Mouse (Mus musculus): Measurements from ENCODE around the gene Clec2d.
"Not testable (repeated sequence)": the region's sequence is repeated elsewhere in the genome, so short reads cannot be mapped to it uniquely, and the experiment has no call there.

Gene Clec2d

DNA sequence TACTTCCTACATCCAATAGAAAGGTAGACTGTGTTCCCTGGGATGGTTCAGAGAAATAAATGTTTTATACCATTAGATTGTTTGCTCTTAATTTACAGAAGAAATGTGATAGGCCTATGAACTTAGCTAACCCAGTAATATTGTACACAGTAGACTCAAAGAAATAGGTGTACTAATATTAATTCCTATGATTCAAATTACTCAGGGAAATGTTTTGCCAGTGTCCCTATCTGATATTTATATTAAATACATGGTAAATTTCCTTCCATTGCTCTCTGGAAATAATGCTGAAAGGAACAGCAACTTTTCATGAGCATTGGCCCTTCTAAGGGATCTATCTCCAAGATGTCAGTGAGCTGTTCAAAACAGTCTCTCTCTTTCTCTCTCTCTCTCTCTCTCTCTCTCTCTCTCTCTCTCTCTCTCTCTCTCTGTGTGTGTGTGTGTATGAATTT lies 6.8 kb downstream of the Clec2d start:
- peak; percentile 52 for DNase-seq (ENCODE audit: low read depth)

DNA sequence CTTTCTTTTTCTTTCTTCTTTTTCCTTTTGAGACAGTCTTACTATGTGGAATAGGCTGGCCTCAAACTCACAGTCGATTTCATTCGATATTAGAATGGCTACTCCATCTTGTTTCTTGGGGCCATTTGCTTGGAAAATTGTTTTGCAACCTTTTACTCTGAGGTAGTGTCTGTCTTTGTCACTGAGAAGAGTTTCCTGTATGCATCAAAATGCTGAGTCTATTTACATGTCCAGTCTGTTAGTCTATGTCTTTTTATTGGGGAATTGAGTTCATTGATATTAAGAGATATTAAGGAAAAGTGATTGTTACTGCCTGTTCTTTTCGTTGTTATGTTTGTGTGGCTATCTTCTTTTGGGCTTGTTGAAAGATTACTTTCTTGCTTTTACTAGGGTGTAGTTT lies 7.4 kb downstream of the Clec2d start:
- DNase-seq (ENCODE audit: low read depth), result peak; percentile 32

DNA sequence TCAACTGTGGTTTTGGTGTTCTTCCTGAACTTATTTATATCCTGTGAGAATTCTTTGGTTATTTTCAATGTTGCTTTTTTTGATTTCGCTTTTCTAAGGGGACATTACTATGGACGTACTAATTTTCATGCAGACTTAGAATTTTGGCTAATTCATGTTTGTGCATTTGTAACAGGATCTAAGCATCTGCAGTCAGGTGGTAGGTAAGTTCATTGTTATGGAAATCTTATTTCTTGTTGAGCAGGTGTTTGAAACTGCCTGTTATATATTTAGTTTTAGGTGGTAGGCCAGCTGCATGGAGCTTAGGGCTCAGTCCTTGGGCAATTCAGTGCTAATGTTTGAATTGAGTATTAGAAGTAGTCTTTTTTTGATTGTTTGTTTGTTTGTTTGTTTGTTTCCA lies 13.0 kb downstream of the Clec2d start:
- no peak for DNase-seq (ENCODE audit: low read depth)

DNA sequence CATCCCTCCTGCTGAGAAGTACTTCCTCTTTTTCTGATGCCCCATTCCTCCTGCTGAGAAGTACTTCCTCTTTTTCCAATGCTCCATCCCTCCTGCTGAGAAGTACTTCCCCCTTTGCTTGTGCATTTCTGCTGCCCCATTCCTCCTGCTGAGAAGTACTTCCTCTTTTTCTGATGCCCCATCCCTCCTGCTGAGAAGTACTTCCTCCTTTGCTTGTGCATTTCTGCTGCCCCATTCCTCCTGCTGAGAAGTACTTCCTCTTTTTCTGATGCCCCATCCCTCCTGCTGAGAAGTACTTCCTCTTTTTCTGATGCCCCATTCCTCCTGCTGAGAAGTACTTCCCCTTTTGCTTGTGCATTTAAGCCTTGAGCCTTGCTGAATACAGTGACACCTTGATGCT lies 19.7 kb downstream of the Clec2d start:
- DNase-seq (ENCODE audit: low read depth), result not testable (repeated sequence)

DNA sequence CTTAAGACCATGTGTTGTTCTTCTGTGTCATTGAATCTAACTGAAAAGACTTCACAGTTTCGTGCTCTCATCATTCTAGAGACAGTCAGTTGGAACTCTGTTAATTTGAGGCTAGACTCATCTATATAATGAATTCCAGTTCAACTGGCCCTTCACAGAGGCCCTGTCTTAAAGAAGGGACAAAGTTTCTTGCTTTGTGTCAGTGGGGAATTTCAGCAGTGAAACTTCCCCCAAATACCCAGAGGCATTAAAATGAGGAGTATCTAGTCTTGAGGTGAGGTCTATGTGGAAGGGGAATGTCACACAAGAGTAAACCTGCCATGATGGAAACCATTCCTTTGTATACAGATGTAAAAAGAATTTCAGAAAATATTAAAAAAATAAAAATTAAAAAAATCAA lies 21.9 kb downstream of the Clec2d start:
- DNase-seq (ENCODE audit: low read depth), result no peak

DNA sequence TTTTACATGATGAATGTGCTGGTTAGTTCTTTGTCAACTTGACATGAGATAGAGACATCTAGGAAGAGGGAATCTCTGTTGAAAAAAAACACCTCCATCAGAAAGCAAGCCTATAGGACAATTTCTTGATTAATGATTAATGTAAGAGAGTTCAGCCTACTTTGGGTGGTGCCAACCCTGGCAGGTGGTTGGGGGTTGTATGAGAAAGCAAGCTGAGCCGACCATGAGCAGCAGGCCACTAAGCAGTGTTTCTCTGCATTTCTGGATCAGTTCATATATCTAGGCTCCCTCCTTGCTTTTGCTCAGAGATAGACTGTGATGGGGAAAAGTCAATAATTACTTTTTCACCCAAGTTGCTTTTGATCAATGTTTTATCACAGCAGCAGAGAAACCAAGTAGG lies 23.9 kb downstream of the Clec2d start:
- no peak for DNase-seq (ENCODE audit: low read depth)

DNA sequence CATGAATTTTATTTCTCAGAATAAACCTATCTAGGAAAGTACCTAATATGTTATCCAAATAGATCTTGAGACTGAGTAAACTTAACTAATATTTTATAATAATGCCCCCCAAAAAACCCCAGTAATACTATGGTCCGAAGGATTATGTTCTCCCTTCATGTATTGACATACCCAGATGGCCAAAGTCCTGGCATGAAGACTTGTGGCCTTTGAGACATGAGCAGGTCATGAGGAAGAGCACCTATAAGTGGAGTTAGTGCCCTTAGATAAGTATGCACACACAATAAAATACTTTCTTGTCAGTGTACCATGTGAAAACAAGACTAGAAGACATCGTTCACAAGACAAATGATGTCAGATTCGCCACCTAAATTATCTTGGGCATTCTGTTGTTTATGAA lies 24.4 kb downstream of the Clec2d start:
- no peak for DNase-seq (ENCODE audit: low read depth)

DNA sequence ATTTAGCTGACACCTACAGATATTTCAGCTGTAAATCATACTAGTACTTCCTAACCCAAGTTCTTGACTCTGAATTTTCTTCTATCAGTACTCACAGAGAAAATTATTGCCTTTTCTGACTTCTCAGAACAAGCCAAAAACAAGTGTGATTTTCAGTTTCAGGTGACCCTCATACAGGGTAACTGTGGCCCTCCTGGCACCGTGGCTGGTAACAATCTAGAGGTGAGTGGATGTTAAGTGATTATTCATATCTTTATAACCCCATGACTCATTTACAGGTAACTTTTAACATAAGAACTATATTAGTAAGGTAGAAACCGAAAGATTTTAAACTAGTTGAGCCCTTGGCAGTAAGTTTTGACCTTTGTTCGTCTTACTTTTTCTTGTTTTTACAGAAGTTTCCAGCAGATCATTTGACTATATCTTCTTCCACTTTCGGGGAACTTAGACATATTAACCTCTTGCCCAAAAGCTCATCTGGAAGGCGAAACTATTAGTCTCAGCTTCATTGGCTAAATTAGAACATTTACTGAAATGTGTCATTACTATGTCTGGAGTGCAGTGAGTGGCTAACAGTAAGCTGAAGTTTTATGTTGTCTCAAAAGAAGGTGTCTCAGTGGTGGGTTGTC lies 28.6 kb downstream of the Clec2d start:
- DNase-seq (ENCODE audit: low read depth), result no peak

DNA sequence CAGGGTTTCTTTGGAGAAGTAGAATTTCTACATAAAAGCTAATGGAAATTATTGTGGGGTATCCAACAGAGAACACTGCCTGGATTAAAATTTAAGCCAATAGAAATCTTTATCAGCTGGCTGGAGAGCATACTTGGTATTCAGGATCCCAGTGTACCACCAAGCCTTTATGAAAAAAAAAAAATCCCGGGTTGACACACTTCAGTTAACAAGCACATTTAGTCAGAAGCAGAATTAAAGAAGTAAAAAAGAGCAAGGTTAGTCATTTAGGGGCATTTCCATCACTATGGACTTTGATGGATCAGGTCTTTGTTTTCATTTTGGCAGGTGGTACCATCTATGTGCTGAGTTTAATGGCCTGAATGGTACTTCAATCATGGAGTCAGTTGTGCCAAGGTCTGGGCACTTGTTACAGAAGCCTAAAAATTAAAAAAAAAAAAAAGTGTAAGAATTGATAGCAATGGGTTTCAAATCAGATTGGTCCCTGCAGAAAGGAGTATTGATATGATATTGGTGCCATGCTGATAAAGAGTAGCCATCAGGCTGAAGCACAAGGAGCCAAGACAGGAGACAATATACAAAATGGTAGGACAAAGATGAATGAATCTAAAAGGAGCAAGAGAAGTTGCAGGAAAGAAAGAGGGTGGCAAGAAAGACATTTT lies 29.5 kb downstream of the Clec2d start:
- DNase-seq (ENCODE audit: low read depth), result no peak

DNA sequence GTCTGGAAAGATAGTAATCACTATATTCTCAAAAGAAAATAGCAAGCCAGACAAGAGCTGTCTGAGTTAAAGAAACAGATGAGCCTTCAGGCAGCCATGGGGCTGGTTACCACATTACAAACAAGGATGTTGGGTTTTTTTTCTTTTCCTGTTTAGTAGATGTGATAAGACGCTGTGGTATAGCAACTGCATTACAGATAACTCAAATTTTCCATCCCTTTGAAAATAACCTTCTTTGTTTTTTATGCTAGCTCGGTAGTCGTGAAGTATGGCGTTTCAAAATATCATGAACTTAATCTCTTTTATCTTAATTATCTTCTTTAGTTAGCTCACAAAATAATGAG lies 30.0 kb downstream of the Clec2d start:
- peak; percentile 95 for DNase-seq (ENCODE audit: low read depth)

DNA sequence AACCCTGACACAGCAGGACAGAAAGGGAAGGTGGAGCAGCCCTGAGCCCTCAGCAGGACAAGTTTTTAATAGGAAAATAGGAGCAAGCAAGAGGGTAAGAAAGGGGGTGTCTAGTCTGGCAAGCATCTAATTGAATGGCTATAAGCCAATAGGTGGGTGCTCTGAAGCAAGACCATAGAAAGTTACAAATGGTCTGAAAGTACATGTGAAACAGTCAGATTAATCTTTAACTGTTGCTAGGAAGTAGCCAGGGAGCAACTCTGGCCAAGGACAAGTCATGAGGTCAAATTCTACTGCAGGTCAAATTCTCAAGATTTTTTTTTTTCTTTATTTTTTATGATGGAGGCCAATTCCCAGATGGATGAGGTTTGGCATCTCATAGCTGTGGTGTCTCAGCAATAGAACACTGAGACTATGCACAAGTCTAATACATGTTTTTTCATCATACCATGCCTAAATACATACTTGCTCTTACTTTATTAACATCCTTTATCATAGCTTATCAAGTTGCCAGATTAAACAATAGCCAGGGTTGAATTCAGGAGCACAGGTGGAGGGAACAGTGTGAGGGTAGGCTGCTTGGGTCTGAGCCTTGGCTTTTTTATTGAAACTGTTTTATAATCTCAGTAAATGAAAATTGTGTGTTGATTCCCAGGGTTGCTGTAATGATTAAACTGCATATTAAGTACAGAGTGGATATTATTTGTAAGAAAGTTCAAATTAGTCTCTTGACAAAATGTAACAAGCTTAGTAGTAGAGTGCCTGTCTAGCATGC lies 32.2 kb downstream of the Clec2d start:
- no peak for DNase-seq (ENCODE audit: low read depth)

DNA sequence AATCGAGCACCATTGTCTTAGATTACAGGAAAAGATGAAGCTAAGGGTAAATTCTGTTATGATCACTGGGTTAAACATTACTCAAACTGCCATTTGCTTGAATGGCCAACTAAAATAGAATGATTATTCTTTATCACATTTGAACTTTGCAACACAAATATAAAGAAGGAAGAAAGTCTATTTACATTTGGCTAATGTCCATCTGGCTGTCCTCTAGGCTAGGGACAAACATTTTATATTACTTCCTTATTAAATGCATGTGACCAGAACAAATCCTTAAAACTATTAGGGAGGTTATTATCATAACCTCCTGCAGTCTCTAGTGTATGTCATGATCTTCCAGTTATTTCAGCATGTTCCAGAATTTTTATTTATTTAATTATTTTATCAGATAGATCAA lies 33.1 kb downstream of the Clec2d start:
- no peak for DNase-seq (ENCODE audit: low read depth)

DNA sequence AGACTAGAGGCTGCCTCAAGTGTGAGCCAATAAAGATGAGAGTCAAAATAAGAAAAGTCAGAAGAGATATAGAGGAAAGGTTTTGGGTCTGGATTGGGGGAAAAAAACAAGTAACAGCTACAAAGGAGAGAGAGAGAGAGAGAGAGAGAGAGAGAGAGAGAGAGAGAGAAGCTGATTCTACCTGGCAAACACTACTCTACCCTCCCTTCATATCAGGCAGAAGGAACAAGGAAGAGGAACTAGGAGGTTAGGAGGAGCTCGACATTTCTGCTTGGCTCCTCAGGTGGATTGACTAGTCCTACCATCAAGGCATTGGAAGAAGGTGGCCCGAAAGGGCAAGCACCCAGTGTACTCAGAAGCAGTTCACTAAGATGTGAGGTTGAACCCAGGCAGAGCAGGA lies 33.8 kb downstream of the Clec2d start:
- no peak for DNase-seq (ENCODE audit: low read depth)

DNA sequence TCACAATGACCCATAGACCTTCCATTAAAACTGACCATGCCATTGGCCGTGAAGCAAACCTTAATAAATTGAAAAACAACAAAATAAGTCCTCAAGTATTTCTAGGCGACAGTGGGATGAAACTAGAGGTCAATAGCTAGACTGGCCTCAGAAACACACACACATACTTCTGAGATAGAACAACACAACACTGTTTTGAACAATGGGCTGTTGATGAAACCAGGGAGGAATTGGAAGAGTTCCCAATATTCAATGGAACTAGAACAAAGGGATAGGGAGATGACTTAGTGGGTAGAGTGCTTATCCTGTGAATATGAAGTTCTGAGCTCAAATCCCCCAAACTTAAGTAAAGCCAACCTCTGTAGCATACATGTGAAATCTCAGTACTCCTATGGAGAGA lies 34.6 kb downstream of the Clec2d start:
- DNase-seq (ENCODE audit: low read depth), result no peak

DNA sequence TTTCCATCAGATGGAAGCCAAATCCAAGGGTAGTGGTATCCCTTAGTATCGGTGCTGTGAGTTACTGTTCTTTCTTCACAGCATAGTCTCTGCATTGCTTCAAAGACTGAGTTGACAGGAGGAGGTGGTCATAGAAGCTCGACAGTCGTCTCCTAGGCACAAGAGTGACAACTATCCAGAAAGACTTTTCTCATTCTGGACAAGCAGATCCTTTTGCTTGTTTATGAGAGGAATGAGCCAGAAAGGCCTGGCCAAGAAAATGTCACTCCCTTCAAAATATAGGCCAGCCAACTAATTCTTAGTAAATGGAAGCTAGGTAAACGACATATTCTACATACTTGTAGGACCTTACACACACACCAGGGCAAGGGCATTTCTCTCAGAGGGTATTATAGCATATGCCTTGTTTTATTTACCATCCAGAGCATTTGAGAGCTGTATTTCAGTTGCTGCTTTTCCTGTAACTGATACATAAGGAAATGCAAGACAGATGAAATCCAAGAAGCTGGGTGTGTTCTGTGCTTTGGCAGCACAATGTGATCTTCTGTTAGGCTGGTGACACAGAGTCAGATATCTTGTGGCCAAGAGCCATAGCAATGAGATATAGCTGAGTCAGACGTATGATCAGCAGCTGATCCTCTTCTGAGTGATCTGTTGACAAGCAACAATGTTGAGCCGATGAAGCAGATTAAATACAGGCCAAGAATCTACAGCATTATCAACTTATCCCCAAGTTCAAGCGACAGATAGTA lies 35.6 kb downstream of the Clec2d start:
- peak; percentile 83 for DNase-seq (ENCODE audit: low read depth)

DNA sequence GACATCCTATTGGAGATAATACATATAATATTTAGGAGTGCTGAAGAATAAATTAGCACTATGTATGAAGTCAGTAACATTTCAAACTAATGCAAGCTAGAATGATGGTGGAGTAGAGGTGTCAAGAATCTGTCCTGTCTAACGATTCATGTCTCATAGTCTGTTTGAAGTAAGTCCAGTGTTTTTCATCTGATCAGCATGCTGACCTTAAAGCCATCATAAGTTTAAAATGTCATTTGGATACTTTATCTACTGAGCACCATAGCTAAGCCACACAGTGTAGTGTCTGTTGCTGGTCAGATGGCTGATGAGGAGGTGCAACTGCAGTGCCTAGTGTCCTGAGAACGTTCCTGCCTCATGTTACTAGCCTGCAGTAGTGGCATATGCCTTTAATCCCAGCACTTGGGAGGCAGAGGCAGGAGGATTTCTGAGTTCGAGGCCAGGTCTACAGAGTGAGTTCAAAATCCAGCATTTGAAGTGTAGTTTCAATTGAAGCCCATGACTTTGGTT lies 36.4 kb downstream of the Clec2d start:
- DNase-seq (ENCODE audit: low read depth), result no peak

DNA sequence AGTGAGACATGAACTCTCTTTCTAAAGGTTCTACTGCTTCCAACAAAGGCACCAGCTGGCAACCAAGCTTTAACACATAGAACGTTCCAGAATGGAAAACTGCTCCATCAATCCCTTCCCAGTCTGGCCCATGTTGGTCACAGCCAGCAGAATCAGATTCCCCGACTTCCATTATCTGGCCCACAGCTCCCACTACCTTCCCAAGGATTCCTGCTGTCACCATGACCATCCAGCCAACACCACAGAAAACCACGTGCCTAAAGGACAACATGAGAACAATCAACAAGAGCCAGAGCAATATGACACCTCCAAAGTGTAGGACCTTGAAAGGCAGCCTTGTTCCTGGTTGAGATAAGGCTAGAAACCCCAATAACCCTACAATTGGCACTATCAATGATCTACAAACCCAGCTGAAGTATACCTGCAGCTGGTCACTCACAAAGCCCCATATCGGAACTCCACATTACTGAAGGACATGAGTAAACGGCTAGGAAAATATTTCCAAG lies 37.8 kb downstream of the Clec2d start:
- no peak for DNase-seq (ENCODE audit: low read depth)

DNA sequence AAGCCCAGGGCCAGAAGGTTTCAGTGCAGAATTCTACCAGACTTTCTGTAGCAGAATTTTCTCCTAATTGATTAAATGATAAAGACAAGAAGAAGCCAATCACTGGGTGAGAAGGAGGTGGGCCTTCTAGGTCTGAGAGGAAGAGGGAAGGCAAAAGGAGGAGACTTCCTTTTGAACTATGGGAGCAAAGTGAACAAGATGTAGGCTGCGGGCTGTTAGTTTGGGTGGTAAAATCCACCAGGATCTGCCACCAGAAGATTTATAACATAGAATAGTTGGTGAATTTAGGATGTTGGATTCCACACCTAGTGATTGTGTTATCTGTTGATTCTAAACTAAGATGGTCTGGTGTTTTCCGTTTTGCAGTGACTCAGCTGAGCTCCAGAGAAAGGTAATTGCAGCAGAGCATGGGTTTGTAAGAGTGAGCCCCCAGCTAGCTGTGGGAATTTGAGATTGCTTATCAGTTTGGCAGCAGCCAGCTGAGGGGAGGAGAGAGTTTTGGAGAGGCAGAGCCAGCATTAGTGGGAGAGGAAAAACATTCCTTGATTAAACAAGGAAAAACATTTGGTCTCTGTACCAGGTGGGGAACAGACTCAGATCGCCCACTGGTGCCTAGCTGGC lies 39.6 kb downstream of the Clec2d start:
- DNase-seq (ENCODE audit: low read depth), result peak; percentile 43

DNA sequence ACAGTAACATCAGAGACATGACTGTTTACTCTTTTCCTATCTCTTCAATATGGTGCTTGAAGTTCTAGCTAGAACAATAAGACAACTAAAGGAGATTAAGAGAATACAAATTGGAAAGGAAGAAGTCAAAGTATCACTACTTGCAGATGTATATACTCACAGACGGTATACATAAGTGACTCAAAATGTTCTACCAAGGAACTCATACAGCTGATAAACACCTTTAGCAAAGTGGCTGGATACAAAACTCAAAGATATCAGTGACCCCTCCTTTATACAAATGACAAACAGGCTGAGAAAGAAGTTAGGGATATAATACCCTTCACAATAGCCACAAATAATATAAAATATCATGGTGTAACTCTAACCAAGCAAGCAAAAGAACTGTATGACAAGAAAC lies 40.6 kb downstream of the Clec2d start:
- no peak for DNase-seq (ENCODE audit: low read depth)

DNA sequence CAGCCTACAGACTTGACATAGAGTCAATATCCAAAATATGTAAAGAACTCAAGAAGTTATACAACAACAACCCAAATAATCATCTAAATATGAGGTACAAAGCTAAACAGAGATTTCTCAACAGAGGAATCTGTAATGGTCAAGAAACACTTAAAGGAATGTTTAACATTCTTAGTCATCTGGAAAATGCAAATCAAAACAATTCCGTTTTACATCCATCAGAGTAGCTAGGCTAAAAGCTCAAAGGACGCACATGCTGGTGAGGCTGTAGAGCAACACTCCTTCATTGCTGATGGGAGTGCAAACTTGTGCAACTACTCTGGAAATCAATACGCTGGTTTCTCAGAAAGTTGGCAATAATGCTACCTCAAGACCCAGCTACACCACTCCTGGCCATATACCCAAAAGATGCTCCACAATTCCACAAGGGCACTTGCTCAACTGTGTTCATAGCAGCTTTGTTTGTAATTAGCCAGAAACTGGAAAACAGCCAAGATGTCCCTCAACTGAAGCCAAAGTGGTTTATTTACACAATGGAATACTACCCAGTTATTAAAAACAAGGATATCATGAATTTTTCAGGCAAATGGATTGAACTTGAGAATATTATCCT lies 41.9 kb downstream of the Clec2d start:
- DNase-seq (ENCODE audit: low read depth), result no peak

DNA sequence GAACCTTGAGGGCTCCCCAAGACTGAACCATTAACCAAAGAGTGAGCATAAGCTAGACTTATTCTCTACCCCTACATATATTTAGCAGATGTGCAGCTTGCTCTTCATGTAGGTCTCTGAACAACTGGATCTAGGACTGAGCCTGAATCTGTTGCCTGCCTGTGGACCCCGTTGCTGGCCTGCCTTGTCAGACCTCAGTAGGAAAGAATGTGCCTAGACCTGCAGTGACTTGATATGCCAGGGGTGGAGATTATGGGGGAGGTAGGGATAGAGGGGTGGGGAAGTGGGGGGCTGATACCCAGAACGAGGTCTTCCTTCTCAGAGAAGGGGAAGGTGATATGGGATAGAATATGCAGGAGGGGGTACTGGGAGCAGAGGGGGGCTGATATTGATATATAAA lies 43.2 kb downstream of the Clec2d start:
- no peak for DNase-seq (ENCODE audit: low read depth)
